Mouse (Mus musculus): ENCODE measurements around the gene Maml3.

The Maml3 gene

DNA sequence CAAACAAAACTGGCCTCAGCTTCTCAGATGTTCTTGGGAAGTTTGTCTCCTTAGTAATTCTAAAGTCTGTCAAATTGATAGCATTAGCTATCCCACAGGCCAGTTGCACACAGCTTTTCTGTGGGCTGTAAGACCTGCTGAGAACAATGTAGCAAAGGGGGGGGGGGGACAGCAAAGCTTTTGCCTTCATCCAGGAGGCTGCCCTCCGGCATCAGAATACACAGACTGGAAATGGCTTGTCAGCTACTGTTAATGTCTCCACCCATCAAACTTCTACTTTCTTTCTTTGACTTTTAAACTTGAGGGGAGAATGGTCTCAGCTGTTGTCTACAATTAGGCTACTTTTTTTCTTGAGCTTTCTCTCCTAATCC is 396.5 kb downstream of the Maml3 start:
- DNase-seq (ENCODE audit: low spot score in 2 of 2): no peak

- no peak for DNase-seq (ENCODE audit: low spot score in 2 of 2)
These were observed 399.7 kb downstream of the Maml3 start for GRCm38 (mm10) chr3:51705220-51705619.

DNA sequence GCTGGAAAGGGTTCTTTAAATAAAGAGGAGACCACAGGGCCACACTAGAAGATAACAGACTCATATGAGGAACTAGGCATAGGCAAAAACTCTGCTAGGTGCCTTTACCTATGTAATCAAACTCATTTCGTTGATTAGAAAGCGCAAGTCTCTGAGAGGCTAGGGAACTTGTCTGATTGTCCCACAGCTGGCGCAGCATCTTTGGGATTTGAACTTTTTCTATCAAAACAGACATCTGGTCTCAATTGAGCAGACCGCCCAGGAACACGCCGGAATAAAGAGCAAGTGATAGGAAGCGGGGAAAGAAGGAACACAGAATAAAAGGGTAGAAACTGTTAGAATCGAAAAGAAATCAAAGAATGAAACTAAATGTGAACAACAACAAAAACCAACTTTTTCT is 401.4 kb downstream of the Maml3 start:
- DNase-seq (ENCODE audit: low spot score in 2 of 2): no peak

DNA sequence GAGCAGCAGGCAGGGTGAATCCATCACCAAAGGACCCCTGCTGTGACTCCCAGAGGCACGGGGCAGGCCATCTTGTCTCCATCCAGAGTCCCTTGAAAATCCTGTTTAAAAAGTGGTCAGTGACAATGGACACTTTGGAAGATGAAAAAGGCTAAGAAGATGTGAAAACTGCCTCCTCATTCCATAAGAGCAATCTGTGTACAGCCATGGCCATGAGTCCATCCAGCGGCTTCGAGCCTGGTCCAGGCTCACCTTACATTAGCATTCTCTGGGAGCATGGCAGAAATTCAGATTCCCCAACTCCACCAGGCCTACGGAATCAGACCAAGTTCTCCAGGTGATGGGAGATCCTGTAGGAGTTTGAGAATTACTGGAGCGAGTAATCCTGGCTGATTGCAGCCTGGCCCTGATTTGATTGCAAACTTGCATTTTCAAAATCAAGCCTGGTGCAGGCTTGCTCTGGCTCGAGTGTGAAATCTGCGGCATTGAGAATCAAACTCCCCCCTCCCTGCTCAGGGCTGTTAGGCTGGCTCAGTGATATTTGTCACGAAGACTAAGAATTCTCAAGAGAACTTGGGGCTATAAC is 402.1 kb downstream of the Maml3 start:
- no peak for DNase-seq (ENCODE audit: low spot score in 2 of 2)

GRCm38 (mm10) chr3:51701950-51702349 is 402.9 kb downstream of the Maml3 start:
- no peak for DNase-seq (ENCODE audit: low spot score in 2 of 2)

DNA sequence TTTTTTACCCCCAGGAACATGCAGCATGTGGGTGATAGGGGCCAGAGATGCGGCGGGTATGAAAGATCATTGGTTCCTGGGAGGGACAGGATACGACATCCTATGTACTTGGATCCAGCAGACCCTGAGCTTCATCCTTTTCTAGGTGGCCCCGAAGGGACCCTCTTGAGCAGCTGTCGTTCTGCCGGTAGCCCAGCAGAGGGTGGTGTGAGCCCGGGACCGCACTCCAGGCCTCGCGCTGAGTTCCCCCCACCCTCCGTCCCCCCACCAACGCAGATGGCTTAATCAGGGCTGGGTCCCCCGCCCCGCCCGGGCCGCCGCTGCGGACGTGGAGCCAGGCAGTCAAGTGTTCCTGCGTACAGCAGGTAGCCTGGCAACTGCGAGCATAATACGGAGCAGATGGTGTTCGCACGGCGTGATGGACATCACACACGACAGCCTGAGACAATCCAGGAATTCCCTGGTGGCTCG is 403.6 kb downstream of the Maml3 start:
- DNase-seq (ENCODE audit: low spot score in 2 of 2): peak; percentile 51 to 65

- no peak for DNase-seq (ENCODE audit: low spot score in 2 of 2)
These were observed 404.1 kb downstream of the Maml3 start for GRCm38 (mm10) chr3:51700731-51701280.

DNA sequence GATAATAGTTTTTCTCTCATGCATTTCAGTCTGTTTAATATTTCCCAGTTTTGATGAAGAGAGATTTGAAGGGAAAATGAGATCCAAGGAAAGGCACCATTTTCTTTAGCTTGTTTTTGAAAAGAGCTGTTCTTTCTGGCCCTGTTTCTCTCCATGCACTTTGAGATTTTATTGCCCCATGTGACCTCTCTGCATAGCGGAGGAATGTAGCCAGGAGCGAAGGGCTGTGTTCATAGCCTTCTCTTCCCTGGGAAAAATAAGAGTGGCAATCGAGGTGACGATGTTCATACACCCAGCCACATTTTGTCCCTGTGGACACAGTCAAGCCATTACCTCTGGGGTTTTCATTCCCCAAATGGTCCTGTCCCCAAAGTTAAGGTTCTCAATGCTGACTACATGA is 404.8 kb downstream of the Maml3 start:
- no peak for DNase-seq (ENCODE audit: low spot score in 2 of 2)

GRCm38 (mm10) chr3:51697931-51698330 is 406.9 kb downstream of the Maml3 start:
- DNase-seq (ENCODE audit: low spot score in 2 of 2): no peak

GRCm38 (mm10) chr3:51695713-51696112 is 409.2 kb downstream of the Maml3 start:
- DNase-seq (ENCODE audit: low spot score in 2 of 2): no peak

DNA sequence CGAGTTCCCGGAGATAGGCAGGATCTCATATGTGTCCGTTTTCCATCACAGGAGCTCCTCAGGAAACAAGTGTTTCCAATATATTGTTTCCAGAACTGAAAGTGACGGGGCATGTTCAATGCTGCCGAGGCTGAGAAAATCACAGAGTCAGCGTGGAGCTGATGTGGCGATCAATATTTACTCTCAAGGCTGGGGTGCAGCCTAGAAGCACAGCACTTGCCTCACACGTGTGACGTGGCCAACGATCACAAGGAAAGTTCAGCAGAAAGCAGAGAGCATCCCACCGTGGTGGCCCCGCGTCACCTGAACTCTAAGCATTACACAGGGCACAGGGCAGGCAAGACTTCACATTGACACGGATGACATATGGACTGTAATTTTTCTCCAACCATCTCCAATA is 410.3 kb downstream of the Maml3 start:
- DNase-seq (ENCODE audit: low spot score in 2 of 2): no peak

DNA sequence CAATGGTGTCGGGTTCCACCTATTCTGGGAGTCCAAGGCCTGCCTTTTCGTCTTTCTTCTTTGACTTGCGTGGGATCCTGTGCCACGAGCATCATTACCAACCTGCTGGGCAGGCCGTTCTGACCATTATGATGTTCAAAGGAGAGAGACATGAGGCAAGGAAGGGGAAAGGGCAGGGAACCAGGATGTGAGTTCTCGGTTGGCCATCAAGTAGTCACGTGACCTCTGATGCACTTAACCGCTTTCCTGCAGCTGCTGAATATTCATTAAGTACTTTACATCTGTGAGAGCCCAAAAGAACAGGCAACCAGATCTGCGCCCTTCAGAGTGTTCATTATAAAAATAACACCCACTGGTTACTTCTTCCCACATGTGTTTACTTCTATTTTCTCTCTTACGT is 411.7 kb downstream of the Maml3 start:
- DNase-seq (ENCODE audit: low spot score in 2 of 2): no peak

DNA sequence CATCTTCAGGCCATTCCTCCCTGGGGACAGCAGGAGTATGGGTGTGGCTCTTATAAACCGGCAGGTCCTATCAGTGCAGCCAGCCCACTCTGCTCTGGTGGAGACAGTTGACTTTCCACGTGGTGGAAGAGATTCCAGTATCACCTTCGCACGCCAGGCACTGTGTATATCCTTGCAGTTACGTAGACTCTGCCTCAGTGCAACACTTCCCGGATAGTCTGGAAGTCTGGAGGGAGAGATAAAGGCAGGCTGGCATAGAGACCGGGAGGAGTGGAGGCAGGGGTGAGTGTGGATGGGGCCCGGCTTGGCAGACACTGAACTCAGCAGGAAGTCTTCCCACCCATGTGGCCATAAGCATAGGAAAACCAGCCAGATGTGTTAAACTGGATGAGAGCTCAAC is 416.2 kb downstream of the Maml3 start:
- DNase-seq (ENCODE audit: low spot score in 2 of 2): no peak

- DNase-seq (ENCODE audit: low spot score in 2 of 2): no peak
These were observed 418.1 kb downstream of the Maml3 start for GRCm38 (mm10) chr3:51686791-51687190.

DNA sequence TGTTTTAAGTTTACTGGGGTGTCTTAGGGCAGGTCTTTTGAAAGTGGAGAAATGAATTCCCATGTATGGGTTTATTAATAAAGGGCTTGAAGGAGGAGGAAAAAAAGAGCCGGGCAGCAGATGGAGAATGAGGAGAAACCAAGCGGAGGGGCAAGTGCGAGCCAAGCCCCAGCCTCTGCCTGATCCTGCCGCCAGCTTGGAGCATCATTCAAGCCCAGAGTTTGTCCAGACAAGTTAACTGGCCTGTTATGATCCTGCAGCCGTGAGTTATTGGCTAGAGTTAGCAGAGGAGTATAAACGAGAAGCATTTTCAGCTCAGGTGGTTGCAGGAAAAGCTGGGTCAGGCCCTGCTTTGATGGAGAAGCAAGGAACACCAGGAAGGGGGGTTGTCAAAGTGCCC is 418.6 kb downstream of the Maml3 start:
- DNase-seq (ENCODE audit: low spot score in 2 of 2): no peak

DNA sequence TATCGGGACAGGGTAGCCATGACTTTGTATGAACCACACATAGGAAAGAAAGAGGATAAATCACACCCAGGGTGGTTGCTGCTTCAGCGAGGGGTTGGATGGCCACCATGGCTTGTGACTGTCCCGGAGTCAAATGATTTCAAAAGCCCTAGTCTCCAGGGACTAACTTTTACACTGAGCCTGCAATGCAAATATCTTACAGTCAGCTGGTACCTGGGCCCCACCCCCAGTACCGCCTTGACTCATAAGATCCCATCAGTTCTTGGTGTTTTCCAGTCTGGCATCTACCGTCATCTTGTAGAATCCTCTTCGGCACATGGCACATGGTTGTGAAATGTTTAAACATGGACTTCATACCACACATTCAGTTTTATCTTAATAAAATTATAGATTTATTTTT is 419.3 kb downstream of the Maml3 start:
- DNase-seq (ENCODE audit: low spot score in 2 of 2): no peak

DNA sequence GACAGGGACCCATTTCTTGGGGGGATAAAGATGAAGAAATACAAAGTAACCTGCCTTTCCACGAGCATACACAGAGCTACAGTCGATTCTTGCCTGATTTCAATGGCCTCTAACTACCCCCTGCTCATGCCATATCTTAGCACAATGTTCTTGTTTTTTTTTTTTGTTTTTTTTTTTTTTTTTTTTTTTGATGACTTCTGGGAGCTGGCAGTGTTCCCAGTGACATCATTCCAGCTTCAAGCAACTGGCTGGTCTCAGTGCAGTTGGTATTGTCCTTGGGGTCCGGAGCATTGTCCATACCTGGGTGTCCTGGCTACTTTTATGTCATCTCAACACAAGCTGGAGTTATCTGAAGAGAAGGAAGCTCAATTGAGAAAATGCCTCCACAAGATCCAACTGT is 429.9 kb downstream of the Maml3 start:
- no peak for DNase-seq (ENCODE audit: low spot score in 2 of 2)

DNA sequence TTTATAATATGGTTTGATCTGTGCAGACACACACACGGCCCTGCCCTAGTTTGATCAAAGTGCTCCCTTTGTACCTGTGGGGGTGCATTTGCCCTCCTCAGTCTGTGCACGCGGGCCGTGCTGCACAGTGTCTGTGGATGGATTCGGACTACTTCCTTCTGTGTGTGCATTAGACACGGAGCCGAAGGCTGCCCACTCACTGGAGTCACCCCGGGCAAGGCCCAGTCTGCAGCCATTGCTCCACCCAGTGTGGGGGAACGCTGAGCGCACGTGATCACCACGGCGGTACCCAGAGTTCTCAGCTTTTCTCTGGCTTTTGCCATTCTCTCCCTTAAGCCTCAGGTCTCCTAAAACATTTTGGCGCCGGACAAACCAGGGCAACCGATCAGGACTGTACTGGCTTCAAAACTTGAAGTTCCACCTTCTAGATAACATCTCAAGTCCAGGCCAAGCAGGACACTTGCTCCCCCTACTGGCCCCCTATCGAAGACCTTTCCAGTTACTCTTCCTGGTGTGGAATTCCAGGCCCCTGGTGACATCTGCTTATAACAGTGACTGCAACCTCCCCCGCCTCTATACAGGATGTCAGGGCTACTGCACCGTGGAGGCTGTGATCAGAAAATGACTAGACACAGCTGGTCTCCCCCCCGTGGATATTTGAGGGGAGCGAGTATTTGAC is 431.3 kb downstream of the Maml3 start:
- peak in 1 of 2 experiments; percentile 26 for DNase-seq (ENCODE audit: low spot score in 2 of 2)

DNA sequence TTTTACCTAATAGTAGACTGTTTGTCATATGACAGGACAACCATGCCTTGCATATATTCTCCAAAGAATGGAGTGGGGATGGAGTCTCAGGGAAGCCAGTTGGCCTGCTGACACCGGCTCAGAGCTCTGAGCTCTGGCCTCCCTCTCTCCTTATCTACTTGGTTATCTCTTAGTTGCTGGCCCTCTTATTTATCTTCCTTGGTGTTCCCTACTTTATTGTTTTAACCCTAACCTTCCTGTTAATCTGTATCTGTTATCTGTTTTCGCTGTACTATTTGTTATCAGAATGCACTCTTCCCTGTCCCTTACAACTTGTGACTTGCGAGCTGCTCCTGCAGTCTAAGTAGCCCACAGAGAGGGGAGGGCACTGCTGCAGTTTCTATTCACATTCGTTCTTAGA is 432.2 kb downstream of the Maml3 start:
- DNase-seq (ENCODE audit: low spot score in 2 of 2): no peak

DNA sequence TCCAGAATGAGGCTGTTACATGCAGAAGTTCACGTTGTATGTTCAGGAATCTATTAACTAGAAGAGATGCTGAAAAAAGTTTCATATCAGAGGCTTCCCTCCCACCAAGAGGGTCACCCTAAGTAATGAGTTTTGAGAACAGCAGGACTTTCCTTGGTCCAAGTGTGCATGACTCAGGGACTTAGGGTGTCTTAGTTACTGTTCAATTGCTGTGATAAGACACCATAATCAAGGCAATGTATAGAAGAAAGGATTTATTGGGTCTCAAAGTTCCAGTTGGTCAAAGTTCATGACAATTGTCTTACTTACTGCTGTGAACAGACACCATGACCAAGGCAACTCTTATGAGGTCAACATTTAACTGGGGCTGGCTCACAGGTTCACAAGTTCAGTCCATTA is 433.8 kb downstream of the Maml3 start:
- DNase-seq (ENCODE audit: low spot score in 2 of 2): no peak

- no peak for DNase-seq (ENCODE audit: low spot score in 2 of 2)
These were observed 434.3 kb downstream of the Maml3 start for GRCm38 (mm10) chr3:51670414-51671070.

DNA sequence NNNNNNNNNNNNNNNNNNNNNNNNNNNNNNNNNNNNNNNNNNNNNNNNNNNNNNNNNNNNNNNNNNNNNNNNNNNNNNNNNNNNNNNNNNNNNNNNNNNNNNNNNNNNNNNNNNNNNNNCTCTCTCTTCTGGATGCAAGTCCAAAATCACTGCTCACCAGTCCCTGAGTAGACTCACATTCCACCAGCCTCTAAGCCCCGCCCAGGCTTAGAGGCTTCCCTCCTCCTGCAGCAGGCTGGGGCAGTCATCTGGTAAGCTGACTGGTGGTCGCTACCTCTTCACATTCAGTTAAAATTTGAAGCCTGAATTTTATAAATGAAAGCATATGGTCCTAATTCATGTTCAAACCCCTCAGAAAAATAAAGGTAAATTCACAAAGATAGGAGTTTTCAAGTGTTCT is 436.3 kb downstream of the Maml3 start:
- no peak for DNase-seq (ENCODE audit: low spot score in 2 of 2)

- DNase-seq (ENCODE audit: low spot score in 2 of 2): no peak
These were observed 442.3 kb downstream of the Maml3 start for GRCm38 (mm10) chr3:51662557-51662956.

Data from frontal cortex, postnatal 25 days (tissue).